Comparison of ENCODE assay signal across 24 mouse cellular contexts in genomic region chr5:37177061-37177460, GRCm38 (mm10).
DNase-seq lines count a peak whose midpoint lies in the region; ATAC-seq and TF ChIP-seq lines count a peak whose summit lies in the region.
"Had no signal": no experiment of that assay in that cellular context is flagged by ENCODE, and none has a peak within 500 bp of the region (broad histone marks: within the 10 kb centered on the region; RNA-seq: fewer than 3 reads in every experiment).

No protein-coding gene starts in this region.

- DNase-seq in forebrain, postnatal 0 days: peak; percentile 49
- no peak for DNase-seq in forebrain, embryonic 14.5 days (ENCODE audit: low spot score)
- peak; percentile 48 to 52 for DNase-seq in layer of hippocampus, adult 8-10 months (ENCODE audit: low spot score in 2 of 2)
- no peak for DNase-seq in layer of hippocampus, postnatal 25 days (ENCODE audit: extremely low spot score in 1 of 2, low spot score in 1 of 2)
- DNase-seq in right cerebral cortex, adult 2 months (ENCODE audit: low spot score in 2 of 2): peak; percentile 57 to 58
- no peak for DNase-seq in right cerebral cortex, postnatal 4 days
- DNase-seq in heart, adult 2 months: no peak
- DNase-seq in gastrocnemius, postnatal 10 days: no peak
- DNase-seq: adrenal gland, postnatal 14 days; cerebellum, adult 18-20 months; cerebellum, postnatal 25 days; gastrocnemius, postnatal 14 days; kidney, adult 8-10 months; kidney, postnatal 14 days; retina, postnatal 1 day; thymus, adult 2 months had no signal

- H3K4me3 ChIP-seq in forebrain, postnatal 0 days (ENCODE audit: low read depth, low read length): no peak overlapping the region
- no peak overlapping the region for H3K4me3 ChIP-seq in forebrain, embryonic 14.5 days (ENCODE audit: low read depth, low read length)
- no peak overlapping the region for H3K4me3 ChIP-seq in heart, adult 2 months
- H3K4me3 ChIP-seq: forebrain, embryonic 10.5 days; limb, embryonic 15.5 days; liver, embryonic 15.5 days; midbrain, embryonic 10.5 days; stomach, embryonic 15.5 days had no signal

- ATAC-seq in forebrain, postnatal 0 days: peak; percentile 49
- ATAC-seq in forebrain, embryonic 14.5 days: no peak
- ATAC-seq: activated CD4-positive, CD25-positive, alpha-beta regulatory T cell, adult 4 months; CD4-positive, CD25-positive, alpha-beta regulatory T cell, adult 4 months had no signal

- H3K4me2 ChIP-seq in forebrain, postnatal 0 days (ENCODE audit: low read depth): no peak overlapping the region
- H3K4me2 ChIP-seq in forebrain, embryonic 14.5 days (ENCODE audit: low read length): no peak overlapping the region
- H3K4me2 ChIP-seq: limb, embryonic 15.5 days; liver, embryonic 15.5 days; stomach, embryonic 15.5 days had no signal

- 50% methylated on average over 7 of the region's 7 CpGs for WGBS in forebrain, postnatal 0 days
- WGBS in forebrain, embryonic 14.5 days: 70% methylated on average over 7 of the region's 7 CpGs
- WGBS in heart, adult 2 months: 61% methylated on average over 7 of the region's 7 CpGs

- H3K79me2 ChIP-seq in heart, adult 2 months (replicated peaks; ENCODE audit: control insufficient read depth, insufficient read depth, low read length): no peaks in the 10 kb centered on the region

- H3K9me3 ChIP-seq in forebrain, postnatal 0 days (ENCODE audit: low read length): no peaks in the 10 kb centered on the region
- H3K9me3 ChIP-seq in forebrain, embryonic 14.5 days (replicated peaks; ENCODE audit: control insufficient read depth, low read length): no peaks in the 10 kb centered on the region
- H3K9me3 ChIP-seq: forebrain, embryonic 10.5 days; limb, embryonic 15.5 days; liver, embryonic 15.5 days; midbrain, embryonic 10.5 days; stomach, embryonic 15.5 days had no signal

- TF ChIP-seq POLR2A in heart, adult 2 months (IDR thresholded peaks at IDR 0.05; ENCODE audit: insufficient read depth, low read depth, low read length): no peak

- no peaks in the 10 kb centered on the region for H3K4me1 ChIP-seq in forebrain, postnatal 0 days (ENCODE audit: insufficient read depth)
- no peaks in the 10 kb centered on the region for H3K4me1 ChIP-seq in forebrain, embryonic 14.5 days (ENCODE audit: control insufficient read depth, insufficient read depth, low read length)
- H3K4me1 ChIP-seq in heart, adult 2 months (ENCODE audit: control insufficient read depth, insufficient read depth, low read length): no peaks in the 10 kb centered on the region
- H3K4me1 ChIP-seq: forebrain, embryonic 10.5 days; limb, embryonic 15.5 days; liver, embryonic 15.5 days; midbrain, embryonic 10.5 days; stomach, embryonic 15.5 days had no signal

- intact Hi-C loops in heart, adult 2 months (cut with DNase I): no loop called here

- no peaks in the 10 kb centered on the region for H3K27me3 ChIP-seq in forebrain, postnatal 0 days (ENCODE audit: insufficient read depth, low read length)
- H3K27me3 ChIP-seq in forebrain, embryonic 14.5 days (replicated peaks; ENCODE audit: control insufficient read depth, insufficient read depth, low read length): no peaks in the 10 kb centered on the region
- no peaks in the 10 kb centered on the region for H3K27me3 ChIP-seq in heart, adult 2 months (ENCODE audit: control insufficient read depth, insufficient read depth, low read length)
- H3K27me3 ChIP-seq: limb, embryonic 15.5 days; liver, embryonic 15.5 days; stomach, embryonic 15.5 days had no signal

- no peak for TF ChIP-seq CTCF in forebrain, postnatal 0 days (IDR thresholded peaks at IDR 0.05; ENCODE audit: low read depth)
- TF ChIP-seq CTCF in heart, adult 2 months (IDR thresholded peaks at IDR 0.05): no peak

- TF ChIP-seq EP300 in heart, adult 2 months (IDR thresholded peaks at IDR 0.05; ENCODE audit: insufficient read depth, low read depth, low read length): no peak

- H3K27ac ChIP-seq in forebrain, postnatal 0 days (ENCODE audit: low read depth, low read length): peak overlapping the region; percentile 67; the same call in 1 of the 2 replicates
- no peak overlapping the region for H3K27ac ChIP-seq in forebrain, embryonic 14.5 days (ENCODE audit: low read depth, low read length)
- no peak overlapping the region for H3K27ac ChIP-seq in heart, adult 2 months
- H3K27ac ChIP-seq: forebrain, embryonic 10.5 days; limb, embryonic 15.5 days; liver, embryonic 15.5 days; macrophage; midbrain, embryonic 10.5 days; stomach, embryonic 15.5 days had no signal

- no peak overlapping the region for H3K9ac ChIP-seq in forebrain, postnatal 0 days
- H3K9ac ChIP-seq in forebrain, embryonic 14.5 days (ENCODE audit: low read length): no peak overlapping the region; the same call in 1 of the 2 replicates
- H3K9ac ChIP-seq in heart, adult 2 months (ENCODE audit: low read depth, low read length): no peak overlapping the region
- H3K9ac ChIP-seq: limb, embryonic 15.5 days; liver, embryonic 15.5 days; stomach, embryonic 15.5 days had no signal

- no peaks in the 10 kb centered on the region for H3K36me3 ChIP-seq in forebrain, postnatal 0 days (ENCODE audit: insufficient read depth)
- no peaks in the 10 kb centered on the region for H3K36me3 ChIP-seq in forebrain, embryonic 14.5 days (ENCODE audit: control insufficient read depth, insufficient read depth, low read length)
- H3K36me3 ChIP-seq in heart, adult 2 months (ENCODE audit: control insufficient read depth, insufficient read depth, low read length): no peaks in the 10 kb centered on the region
- H3K36me3 ChIP-seq: forebrain, embryonic 10.5 days; limb, embryonic 15.5 days; liver, embryonic 15.5 days; midbrain, embryonic 10.5 days; stomach, embryonic 15.5 days had no signal

Comparison
In these comparisons a context has a peak if more than half of its experiments do, and no peak if none do; other contexts are left out.
1. DNase-seq: peak in forebrain, postnatal 0 days (single experiment), layer of hippocampus, adult 8-10 months (2 of 2) and right cerebral cortex, adult 2 months (2 of 2); none in forebrain, embryonic 14.5 days (single experiment), layer of hippocampus, postnatal 25 days (0 of 2), right cerebral cortex, postnatal 4 days (single experiment), heart, adult 2 months (0 of 2) and gastrocnemius, postnatal 10 days (single experiment).